Mouse (Mus musculus) central nervous system, embryonic 11.5 days (tissue): ENCODE data around the gene Olfr1385. TPM values are rescaled to one million over a fixed set of nuclear protein-coding genes. Genes with fewer than 3 reads are reported as not detected.

Source experiments
- polyA plus RNA-seq: library from polyadenylated mRNA; depleted of rRNA; stranded (reverse); fragments of >200 nt; gene quantifications from 2 replicates; pipeline ENCODE4 v1.2.3, GENCODE M21; 2012; rRNA removed

Olfr1385 gene
- polyA plus RNA-seq: not detected in 2 replicates

DNA sequence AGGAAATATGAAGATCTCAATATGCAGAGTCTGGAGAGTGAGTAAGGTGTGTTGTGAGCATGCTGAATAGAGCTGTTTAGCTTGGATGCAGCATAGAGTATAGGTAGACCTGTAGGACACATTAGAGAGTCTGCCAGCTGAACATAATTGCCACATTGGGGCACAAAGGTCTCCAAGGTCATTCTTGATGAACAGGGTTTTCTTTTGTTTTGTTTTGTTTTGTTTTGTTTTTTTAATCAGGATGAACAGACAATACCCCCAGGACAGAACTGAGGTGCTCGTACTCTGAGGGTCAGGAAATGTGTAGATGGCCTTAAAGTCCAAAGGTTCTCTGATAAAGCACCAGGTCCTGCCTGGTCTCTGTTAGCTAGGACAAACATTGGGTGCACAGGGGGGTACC is at the start of gene Olfr1385:
Gene Olfr1385 (plus strand): TSS at position 301 of the 400 bp plus-strand sequence.

DNA sequence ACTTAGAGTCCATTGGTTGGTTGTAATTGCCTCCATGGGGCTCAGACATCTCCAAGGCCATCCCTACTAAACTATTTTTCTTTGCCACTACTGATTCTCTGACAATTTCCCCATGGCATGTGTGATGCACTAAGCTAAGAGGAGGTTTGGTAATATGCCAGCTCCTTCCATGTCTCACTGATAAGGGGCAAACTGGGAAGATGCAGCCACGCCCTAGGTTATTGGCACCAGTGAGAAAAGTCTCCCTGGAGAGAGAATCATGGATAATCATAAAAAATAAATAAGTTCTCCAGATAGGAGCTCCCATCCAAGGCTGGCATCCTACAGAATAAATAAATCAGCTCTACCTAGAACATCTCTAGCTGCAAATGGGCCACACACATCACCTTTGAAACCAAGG is 33.8 kb upstream of the Olfr1385 start, which contains the start of gene Olfr1387:
Gene Olfr1387 (plus strand): TSS at position 301 of the 400 bp plus-strand sequence.

DNA sequence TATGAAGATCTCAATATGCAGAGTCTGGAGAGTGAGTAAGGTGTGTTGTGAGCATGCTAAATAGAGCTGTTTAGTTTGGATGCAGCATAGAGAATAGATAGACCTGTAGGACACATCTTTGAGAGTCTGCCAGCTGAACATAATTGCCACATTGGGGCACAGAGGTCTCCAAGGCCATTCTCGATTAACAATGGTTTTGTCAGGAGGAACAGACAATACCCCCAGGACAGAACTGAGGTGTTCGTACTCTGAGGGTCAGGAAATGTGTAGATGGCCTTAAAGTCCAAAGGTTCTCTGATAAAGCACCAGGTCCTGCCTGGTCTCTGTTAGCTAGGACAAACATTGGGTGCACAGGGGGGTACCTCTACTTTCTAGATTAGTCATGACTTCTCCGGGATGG is 24.1 kb upstream of the Olfr1385 start, which contains the start of gene Olfr1386:
Gene Olfr1386 (plus strand): TSS at position 301 of the 400 bp plus-strand sequence.

DNA sequence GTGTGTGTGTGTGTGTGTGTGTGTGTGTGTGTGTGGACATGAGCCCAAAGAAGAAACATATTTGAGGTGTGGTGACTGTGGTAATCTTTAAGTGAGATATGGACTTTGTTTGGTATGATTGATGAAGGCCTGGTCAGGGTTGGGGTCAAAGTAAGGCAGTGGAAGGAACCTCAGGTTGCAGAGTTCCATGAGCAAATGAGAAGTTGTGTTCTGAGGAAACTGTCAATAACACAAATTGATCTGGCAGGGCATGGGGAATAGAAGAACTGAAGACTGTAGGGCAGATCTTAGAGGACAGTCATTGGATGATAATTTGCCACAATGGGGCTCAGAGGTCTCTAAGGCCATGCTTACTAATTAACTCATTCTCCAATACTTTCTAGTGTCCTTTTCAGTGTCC is 30.5 kb downstream of the Olfr1385 start, which contains the start of gene Olfr1383:
Gene Olfr1383 (plus strand): TSS at position 301 of the 400 bp plus-strand sequence.

DNA sequence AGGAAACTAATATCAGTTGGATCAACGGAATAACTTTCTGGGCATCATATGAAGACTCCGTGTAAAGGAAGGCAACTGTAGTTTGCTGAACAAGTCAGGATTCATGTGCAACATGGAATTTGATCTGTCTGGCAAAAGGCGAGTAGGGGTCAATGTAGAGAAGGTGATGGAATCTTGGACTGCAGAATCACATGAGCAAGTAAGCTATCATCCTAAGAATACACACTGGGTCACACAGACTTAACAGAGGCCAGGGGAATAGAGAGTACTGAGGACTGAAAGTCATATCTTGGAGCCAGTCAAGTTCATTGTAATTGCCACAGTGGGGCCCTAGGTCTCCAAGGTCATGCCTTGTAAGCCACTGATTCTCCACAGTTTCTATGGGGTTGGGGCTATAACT is 39.1 kb downstream of the Olfr1385 start, which contains the start of gene Olfr1382:
Gene Olfr1382 (plus strand): TSS at position 301 of the 400 bp plus-strand sequence.

DNA sequence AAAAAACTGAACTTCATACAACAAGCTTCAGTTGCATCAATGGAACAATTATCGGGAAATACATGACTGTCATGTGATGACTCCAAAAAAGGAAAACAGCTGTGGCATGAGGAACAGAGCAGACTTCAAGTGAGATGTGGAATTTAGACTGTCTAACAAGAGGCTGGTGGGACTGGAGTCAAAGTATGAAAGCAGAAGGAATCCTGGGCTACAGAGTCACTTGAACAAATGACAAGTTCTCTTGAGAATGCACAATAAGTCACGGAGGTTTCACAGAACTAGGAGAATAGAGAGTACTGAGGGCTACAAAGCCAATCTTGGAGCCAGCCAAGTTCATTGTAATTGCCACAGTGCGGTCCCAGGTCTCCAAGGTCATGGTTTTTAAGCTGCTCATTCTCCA is 54.3 kb downstream of the Olfr1385 start, which contains the start of gene Olfr1381:
Gene Olfr1381 (plus strand): TSS at position 301 of the 400 bp plus-strand sequence.

Other genes with a start within 250 kb of the Olfr1385 start
- gene Mgat1, start 244.9 kb upstream of the Olfr1385 start, polyA plus RNA-seq: 43.1 and 45.5 TPM in 2 replicates
- gene Olfr1393, start 210.8 kb upstream of the Olfr1385 start, polyA plus RNA-seq: 0.06 and 0.17 TPM in 2 replicates
- gene Olfr1392, start 203.8 kb upstream of the Olfr1385 start, polyA plus RNA-seq: 0.05 and 0.20 TPM in 2 replicates
- not detected in 2 replicates for gene Olfr10, start 184.3 kb upstream of the Olfr1385 start, polyA plus RNA-seq
- gene Olfr1391, start 166.3 kb upstream of the Olfr1385 start, polyA plus RNA-seq: not detected in 2 replicates
- gene Olfr1390, start 153.9 kb upstream of the Olfr1385 start, polyA plus RNA-seq: not detected in 2 replicates
- gene Olfr1389, start 66.0 kb upstream of the Olfr1385 start, polyA plus RNA-seq: not detected in 2 replicates
- 0.09 and 0.13 TPM in 2 replicates for gene Olfr1388, start 52.4 kb upstream of the Olfr1385 start, polyA plus RNA-seq
- gene Olfr1387, start 33.7 kb upstream of the Olfr1385 start, polyA plus RNA-seq: not detected in 2 replicates
- gene Olfr1386, start 24.0 kb upstream of the Olfr1385 start, polyA plus RNA-seq: not detected in 2 replicates
- not detected in 2 replicates for gene Olfr1384, start 17.7 kb downstream of the Olfr1385 start, polyA plus RNA-seq
- gene Olfr1383, start 30.6 kb downstream of the Olfr1385 start, polyA plus RNA-seq: not detected in 2 replicates
- not detected in 2 replicates for gene Olfr1382, start 39.2 kb downstream of the Olfr1385 start, polyA plus RNA-seq
- not detected in 2 replicates for gene Olfr1381, start 54.4 kb downstream of the Olfr1385 start, polyA plus RNA-seq
- gene Olfr1380, start 67.8 kb downstream of the Olfr1385 start, polyA plus RNA-seq: not detected in 2 replicates
- gene Flt4, start 120.2 kb downstream of the Olfr1385 start, polyA plus RNA-seq: 2.7 and 4.2 TPM in 2 replicates
- 0.25 TPM in 1 of 2 replicates, not detected in the other for gene Scgb3a1, start 174.5 kb downstream of the Olfr1385 start, polyA plus RNA-seq
- gene Cnot6, start 223.7 kb downstream of the Olfr1385 start, polyA plus RNA-seq: 80.1 and 101 TPM in 2 replicates